Mouse (Mus musculus) CD8-positive naive resting alpha-beta T cell, adult 2 months (primary cell): ENCODE results near the gene Smtn.

ENCODE experiments used
- DNase-seq, 2 experiments: peaks; one replicate each; pipeline ENCODE4 v3.0.0; 2022; ENCODE audit warnings: low read depth in 2 of 2, low spot score in 2 of 2

The Smtn gene

DNA sequence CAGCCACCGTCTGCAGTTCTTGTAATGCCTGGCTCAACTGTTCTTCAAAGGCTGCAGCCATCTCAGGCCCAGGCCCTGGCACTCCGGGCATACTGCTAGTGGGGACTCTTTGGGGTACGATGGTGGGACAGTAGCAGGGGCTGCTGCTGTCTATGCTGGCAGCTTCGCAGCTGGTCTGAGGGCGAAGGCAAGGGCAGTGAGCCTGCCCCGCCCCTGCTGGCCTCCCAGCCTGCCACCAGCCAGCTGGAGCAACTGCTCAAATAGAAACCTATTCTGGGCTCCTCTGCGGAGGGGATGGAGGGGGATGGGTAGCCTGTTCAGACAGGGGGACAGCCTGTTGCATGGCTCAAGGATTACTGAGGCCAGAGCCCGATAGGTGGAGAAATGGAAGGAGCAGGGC lies 12.6 kb downstream of the Smtn start:
- no peak for DNase-seq

GRCm38 (mm10) chr11:3526979-3527738 lies 13.3 kb downstream of the Smtn start:
- no peak for DNase-seq

DNA sequence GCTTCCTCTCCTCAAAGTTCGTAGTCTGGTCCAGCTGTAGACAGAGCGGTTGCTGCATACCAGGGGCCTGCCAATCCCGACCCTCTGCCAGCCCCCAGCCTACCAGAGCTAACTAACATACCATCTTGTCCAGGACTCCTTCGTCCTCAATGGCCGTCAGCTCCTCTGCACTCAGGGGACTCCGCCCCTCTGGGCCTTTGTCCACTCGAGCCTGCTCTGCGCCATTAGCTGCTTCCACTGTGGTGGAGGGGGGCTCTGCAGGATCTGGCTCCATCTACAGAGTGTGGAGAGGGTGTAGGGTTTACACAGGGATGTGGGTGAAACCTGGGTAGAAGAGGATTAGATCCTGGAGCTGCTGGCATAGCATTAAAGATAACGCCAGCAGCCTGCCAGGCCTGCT lies 14.2 kb downstream of the Smtn start:
- no peak for DNase-seq

DNA sequence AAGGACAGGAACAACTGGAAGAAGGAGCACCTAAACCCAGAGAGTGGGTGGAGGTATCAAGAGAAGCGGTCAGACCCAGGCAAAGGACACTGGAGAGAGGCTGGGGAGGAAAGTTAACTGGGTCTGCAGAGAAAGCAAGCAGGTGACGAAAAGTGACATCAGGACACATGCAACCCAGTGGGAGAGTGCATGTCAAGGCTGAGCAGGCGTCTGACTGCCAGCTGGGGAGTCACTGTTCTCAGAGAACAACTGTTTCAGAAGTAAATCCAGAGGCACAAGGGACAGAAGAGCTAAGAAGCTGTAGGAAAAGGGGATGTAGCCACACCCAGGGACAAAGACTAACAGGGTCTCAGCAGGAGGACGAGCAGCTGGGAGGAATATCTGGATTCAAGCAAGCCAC lies 14.9 kb downstream of the Smtn start:
- no peak for DNase-seq

GRCm38 (mm10) chr11:3523840-3524582 lies 16.4 kb downstream of the Smtn start:
- no peak for DNase-seq

GRCm38 (mm10) chr11:3522285-3523000 lies 18.0 kb downstream of the Smtn start:
- no peak for DNase-seq

- DNase-seq: no peak
These were observed 18.8 kb downstream of the Smtn start for GRCm38 (mm10) chr11:3521339-3522224.

DNA sequence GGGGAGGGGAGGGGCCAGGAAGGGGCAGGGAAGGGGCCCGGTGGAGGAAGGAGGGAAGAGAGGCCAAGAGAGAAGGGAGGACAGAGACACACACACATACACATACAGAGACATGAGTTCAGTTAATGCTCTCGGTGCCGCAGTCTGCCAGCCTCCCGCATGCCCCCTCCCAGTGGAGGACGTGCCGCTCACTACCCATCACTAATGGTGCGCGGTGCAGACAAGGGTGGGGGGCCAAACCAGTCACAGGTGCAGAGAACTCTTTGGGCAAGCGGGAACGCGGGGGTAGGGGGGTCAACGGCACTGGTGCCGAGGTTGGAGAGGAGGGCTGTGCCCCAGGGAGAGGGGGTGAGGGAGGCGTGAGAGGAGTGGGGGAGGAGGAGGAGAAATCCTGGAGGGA lies 19.5 kb downstream of the Smtn start:
- DNase-seq: no peak

- no peak for DNase-seq
These were observed 20.5 kb downstream of the Smtn start for GRCm38 (mm10) chr11:3519756-3520398.

GRCm38 (mm10) chr11:3519051-3519726 lies 21.2 kb downstream of the Smtn start:
- no peak for DNase-seq

GRCm38 (mm10) chr11:3517846-3518732 lies 22.3 kb downstream of the Smtn start:
- DNase-seq: no peak

DNA sequence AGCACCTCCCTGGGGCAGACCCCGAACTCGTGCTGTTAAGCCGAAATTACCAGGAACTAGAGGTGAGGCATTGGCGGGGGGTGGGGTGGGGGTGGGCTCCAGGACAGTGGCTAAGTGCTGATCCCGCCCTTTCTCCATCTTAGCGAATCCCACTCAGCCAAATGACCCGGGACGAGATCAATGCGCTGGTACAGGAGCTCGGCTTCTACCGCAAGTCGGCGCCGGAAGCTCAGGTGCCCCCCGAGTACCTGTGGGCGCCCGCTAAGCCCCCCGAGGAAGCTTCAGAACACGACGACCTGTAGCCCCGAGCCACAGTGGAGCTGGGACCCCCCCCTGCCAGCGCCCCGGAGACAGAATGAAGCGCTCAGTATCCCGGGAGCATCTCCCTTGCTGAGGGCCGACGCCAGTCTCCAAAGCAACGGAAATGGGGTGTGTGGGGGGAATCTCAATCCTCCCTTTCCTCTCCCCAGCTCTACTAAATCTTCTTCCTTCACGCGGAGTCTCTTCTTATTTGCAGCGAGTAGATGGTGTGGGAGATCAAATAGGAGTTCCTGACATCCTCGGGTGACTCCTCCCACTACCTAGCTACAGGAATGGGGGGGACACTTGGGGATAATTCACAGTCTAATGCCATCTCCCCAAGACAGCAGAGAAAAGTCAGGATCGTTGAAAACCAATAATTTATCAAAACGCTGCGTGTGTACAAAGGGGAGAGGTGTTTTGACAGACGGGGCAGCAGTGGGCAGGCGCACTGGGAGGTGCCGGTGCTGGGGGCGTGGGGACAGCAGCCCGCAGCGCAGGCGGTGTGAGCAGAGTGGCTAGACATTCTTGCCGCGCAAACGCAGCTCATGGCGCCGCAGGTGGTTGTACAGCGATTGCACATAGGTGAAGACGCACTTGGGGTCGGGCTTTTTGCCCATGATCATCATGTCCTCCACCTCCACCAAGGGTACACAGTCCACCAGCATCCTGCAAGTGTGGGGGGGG lies 23.3 kb downstream of the Smtn start:
- peak; percentile 33 to 34 for DNase-seq

GRCm38 (mm10) chr11:3516121-3516520 lies 24.3 kb downstream of the Smtn start:
- no peak for DNase-seq

GRCm38 (mm10) chr11:3515637-3516036 lies 24.8 kb downstream of the Smtn start:
- DNase-seq: no peak

GRCm38 (mm10) chr11:3515216-3515615 lies 25.2 kb downstream of the Smtn start:
- no peak for DNase-seq

GRCm38 (mm10) chr11:3514529-3515054 lies 25.8 kb downstream of the Smtn start, which contains the start of gene Selenom:
Gene Selenom, plus strand, starts transcription at chr11:3514684.
- DNase-seq: peak; percentile 49 to 74

- no peak for DNase-seq
These were observed 27.1 kb downstream of the Smtn start for GRCm38 (mm10) chr11:3513291-3513690.
